Mouse (Mus musculus) E14TG2a.4 (cell line): ENCODE measurements at regions not wholly inside any gene's neighbourhood (a gene's known extent, or its start where the extent isn't known, plus 50 kb on each side); places are given as distances from the start of the nearest gene placed in this dataset.

ENCODE experiments used
- CTCF ChIP-seq: conservative IDR thresholded peaks from 2 replicates; pipeline ENCODE4 v1.5.1; 2014; ENCODE audit warnings: low read length
- NANOG ChIP-seq: IDR thresholded peaks from 2 replicates; pipeline ENCODE4 v1.6.1; 2014; ENCODE audit warnings: borderline replicate concordance, low read length, mixed read lengths
- POU5F1 ChIP-seq: IDR thresholded peaks from 2 replicates; pipeline ENCODE4 v1.6.1; 2014; ENCODE audit warnings: low read length, borderline replicate concordance

DNA sequence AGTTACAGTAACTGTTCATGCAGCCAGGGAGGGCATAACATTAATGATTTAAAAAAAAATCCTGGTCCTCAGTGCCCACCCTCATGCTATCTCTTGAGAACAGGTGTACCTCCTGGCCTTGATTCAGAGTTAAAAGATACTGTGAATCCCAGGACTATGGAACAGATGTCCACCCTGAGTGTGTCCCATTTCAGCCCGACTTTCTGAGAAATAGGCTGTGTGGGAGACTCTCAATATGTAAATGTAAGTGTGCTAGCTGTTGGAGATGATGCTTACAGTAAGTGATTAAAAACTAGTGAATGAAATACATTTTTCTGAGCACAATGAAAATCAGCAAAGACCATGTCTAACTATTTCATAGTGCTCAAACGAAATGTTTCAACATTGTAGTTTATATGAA lies 219.2 kb downstream of the Etaa1 start:
- TF ChIP-seq CTCF (no peak), POU5F1 (no peak), NANOG (no peak)
